In the genomic region with DNA sequence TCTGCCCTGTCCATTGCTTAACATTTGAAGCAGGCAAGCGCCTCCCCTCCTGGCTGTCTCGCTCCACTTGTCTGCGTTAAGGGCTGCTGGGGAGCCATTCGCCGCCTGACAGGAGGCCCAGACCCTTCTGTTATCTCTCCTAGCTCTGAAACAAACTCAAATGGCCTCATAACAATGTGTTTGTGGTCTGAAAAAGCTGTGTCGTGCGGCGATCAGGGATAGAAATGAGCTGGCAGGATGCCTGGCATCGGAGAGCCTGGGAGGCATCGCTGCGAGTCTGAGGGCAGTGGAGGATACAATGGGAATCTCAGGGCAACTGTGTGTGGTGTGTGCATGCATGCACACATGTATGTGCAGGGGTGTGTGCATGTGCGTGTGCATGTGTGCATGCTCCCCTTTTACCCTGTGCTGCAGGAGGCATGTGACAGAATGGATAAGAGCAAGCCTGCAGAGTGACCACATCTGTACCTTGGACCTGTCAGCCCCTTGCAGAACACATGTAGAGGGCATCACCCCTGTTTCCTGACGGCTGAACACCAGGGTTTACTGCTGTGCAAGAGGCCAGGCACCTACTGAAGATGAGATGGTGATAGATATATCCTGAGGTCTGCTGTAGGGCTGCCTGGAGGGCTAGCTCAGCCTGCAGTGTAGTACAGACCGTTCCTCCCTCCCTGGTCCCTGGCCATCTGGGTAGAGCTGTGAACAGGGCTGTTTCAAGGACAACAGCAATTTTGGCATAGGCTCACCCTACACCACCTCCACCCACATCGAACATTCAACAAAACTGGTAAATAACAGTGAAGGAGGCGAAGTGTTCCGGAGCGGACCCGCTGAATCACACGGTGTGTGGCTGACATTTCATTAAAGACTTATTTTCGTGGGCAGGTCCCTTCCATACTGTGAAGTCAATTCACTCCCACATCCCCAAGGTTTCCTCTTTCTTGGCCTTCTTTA, we compare ENCODE assay signal across 12 mouse cellular contexts. TPM values are rescaled to one million over a fixed set of nuclear protein-coding genes. Genes with fewer than 3 reads are reported as not detected.
DNase-seq lines count a peak whose midpoint lies in the region; ATAC-seq and TF ChIP-seq lines count a peak whose summit lies in the region.
"Had no signal": no experiment of that assay in that cellular context is flagged by ENCODE, and none has a peak within 500 bp of the region (broad histone marks: within the 10 kb centered on the region; RNA-seq: fewer than 3 reads in every experiment).

No protein-coding gene starts in this region.

- no peak overlapping the region for H3K4me3 ChIP-seq in heart, embryonic 13.5 days
- no peak overlapping the region for H3K4me3 ChIP-seq in limb, embryonic 14.5 days (replicated peaks; ENCODE audit: low read length)
- no peak overlapping the region for H3K4me3 ChIP-seq in limb, embryonic 10.5 days
- H3K4me3 ChIP-seq in hindbrain, embryonic 12.5 days, result no peak overlapping the region
- H3K4me3 ChIP-seq in neural tube, embryonic 14.5 days (ENCODE audit: low read depth, low read length), result no peak overlapping the region
- H3K4me3 ChIP-seq: embryonic facial prominence, embryonic 13.5 days; limb, embryonic 12.5 days had no signal

- no peaks in the 10 kb centered on the region for H3K9me3 ChIP-seq in heart, embryonic 13.5 days
- no peaks in the 10 kb centered on the region for H3K9me3 ChIP-seq in limb, embryonic 14.5 days (ENCODE audit: control insufficient read depth, low read length)
- H3K9me3 ChIP-seq in limb, embryonic 10.5 days (replicated peaks), result no peaks in the 10 kb centered on the region
- H3K9me3 ChIP-seq in hindbrain, embryonic 12.5 days (replicated peaks), result no peaks in the 10 kb centered on the region
- H3K9me3 ChIP-seq in neural tube, embryonic 14.5 days (ENCODE audit: control insufficient read depth, low read length), result no peaks in the 10 kb centered on the region
- H3K9me3 ChIP-seq: embryonic facial prominence, embryonic 13.5 days; limb, embryonic 12.5 days had no signal

- H3K27ac ChIP-seq in heart, embryonic 13.5 days (replicated peaks), result peak overlapping the region; percentile 81
- 0 out of 2 replicates have a peak overlapping the region, but pooled peaks have one; percentile 19 for H3K27ac ChIP-seq in limb, embryonic 14.5 days (replicated peaks; ENCODE audit: low read depth, low read length)
- H3K27ac ChIP-seq in limb, embryonic 10.5 days, result no peak overlapping the region
- peak overlapping the region; percentile 26 for H3K27ac ChIP-seq in hindbrain, embryonic 12.5 days
- peak overlapping the region; percentile 52; the same call in 1 of the 2 replicates for H3K27ac ChIP-seq in neural tube, embryonic 14.5 days (ENCODE audit: low read depth, low read length)
- H3K27ac ChIP-seq: embryonic facial prominence, embryonic 13.5 days; limb, embryonic 12.5 days had no signal

- DNase-seq in heart, adult 18-20 months, result no peak
- no peak for DNase-seq in limb, embryonic 14.5 days (ENCODE audit: low spot score)
- no peak for DNase-seq in limb, embryonic 10.5 days (ENCODE audit: low spot score)
- DNase-seq: cerebellum, adult 11-12 months; thymus, postnatal 36 days had no signal

- ATAC-seq in heart, embryonic 13.5 days (ENCODE audit: extremely low read depth, insufficient number of reproducible peaks, low FRiP score, low TSS enrichment), result no peak
- ATAC-seq in limb, embryonic 14.5 days (ENCODE audit: low FRiP score, low read depth), result no peak
- no peak for ATAC-seq in hindbrain, embryonic 12.5 days (ENCODE audit: low FRiP score)
- 0 out of 2 replicates have a peak, but pooled peaks have one; percentile 31 for ATAC-seq in neural tube, embryonic 14.5 days (ENCODE audit: low read depth)
- ATAC-seq in granulocyte monocyte progenitor cell, adult 5-6 weeks (replicated peaks; ENCODE audit: poor library complexity, severe bottlenecking), result no peak
- no peak for ATAC-seq in megakaryocyte-erythroid progenitor cell, adult 5-6 weeks (replicated peaks; ENCODE audit: low FRiP score, low TSS enrichment, poor library complexity, severe bottlenecking)

- H3K4me2 ChIP-seq in heart, embryonic 13.5 days, result peak overlapping the region; percentile 12; the same call in 1 of the 2 replicates
- no peak overlapping the region for H3K4me2 ChIP-seq in limb, embryonic 14.5 days (replicated peaks; ENCODE audit: low read depth, low read length, severe bottlenecking)
- no peak overlapping the region for H3K4me2 ChIP-seq in hindbrain, embryonic 12.5 days (replicated peaks)
- H3K4me2 ChIP-seq in neural tube, embryonic 14.5 days (ENCODE audit: low read depth, low read length), result no peak overlapping the region
- H3K4me2 ChIP-seq: embryonic facial prominence, embryonic 13.5 days; limb, embryonic 12.5 days had no signal

- TF ChIP-seq POLR2A in limb, embryonic 14.5 days (IDR thresholded peaks at IDR 0.05; ENCODE audit: borderline replicate concordance, extremely low read depth, insufficient read depth, insufficient read length), result no peak

- 51% methylated on average over 21 of the region's 21 CpGs for WGBS in heart, embryonic 13.5 days
- WGBS in limb, embryonic 14.5 days, result 85% methylated on average over 21 of the region's 21 CpGs
- 91% methylated on average over 21 of the region's 21 CpGs for WGBS in limb, embryonic 10.5 days
- WGBS in hindbrain, embryonic 12.5 days, result 81% methylated on average over 21 of the region's 21 CpGs
- 65% methylated on average over 21 of the region's 21 CpGs for WGBS in neural tube, embryonic 14.5 days

- H3K4me1 ChIP-seq in heart, embryonic 13.5 days, result peaks cover 90% of the 10 kb centered on the region
- no peaks in the 10 kb centered on the region; the same call in 1 of the 2 replicates for H3K4me1 ChIP-seq in limb, embryonic 14.5 days (ENCODE audit: control insufficient read depth, insufficient read depth, low read length)
- peaks cover 15% of the 10 kb centered on the region for H3K4me1 ChIP-seq in limb, embryonic 10.5 days
- peaks cover 43% of the 10 kb centered on the region for H3K4me1 ChIP-seq in hindbrain, embryonic 12.5 days
- H3K4me1 ChIP-seq in neural tube, embryonic 14.5 days (ENCODE audit: control insufficient read depth, insufficient read depth, low read length), result peaks cover 16% of the 10 kb centered on the region
- H3K4me1 ChIP-seq: limb, embryonic 12.5 days had no signal

- H3K36me3 ChIP-seq in heart, embryonic 13.5 days, result peaks cover 18% of the 10 kb centered on the region
- peaks cover 65% of the 10 kb centered on the region for H3K36me3 ChIP-seq in limb, embryonic 14.5 days (ENCODE audit: control insufficient read depth, insufficient read depth, low read length)
- H3K36me3 ChIP-seq in limb, embryonic 10.5 days, result peaks cover 96% of the 10 kb centered on the region
- H3K36me3 ChIP-seq in hindbrain, embryonic 12.5 days, result no peaks in the 10 kb centered on the region
- H3K36me3 ChIP-seq in neural tube, embryonic 14.5 days (ENCODE audit: control insufficient read depth, insufficient read depth, low read length), result no peaks in the 10 kb centered on the region

- H3K9ac ChIP-seq in heart, embryonic 13.5 days, result peak overlapping the region; percentile 25; the same call in 1 of the 2 replicates
- H3K9ac ChIP-seq in limb, embryonic 14.5 days (ENCODE audit: low read depth, low read length, severe bottlenecking), result no peak overlapping the region
- no peak overlapping the region for H3K9ac ChIP-seq in hindbrain, embryonic 12.5 days
- H3K9ac ChIP-seq in neural tube, embryonic 14.5 days (replicated peaks; ENCODE audit: low read depth, low read length), result 0 out of 2 replicates have a peak overlapping the region, but pooled peaks have one; percentile 25
- H3K9ac ChIP-seq: embryonic facial prominence, embryonic 13.5 days; limb, embryonic 12.5 days had no signal

- no peaks in the 10 kb centered on the region for H3K27me3 ChIP-seq in heart, embryonic 13.5 days (replicated peaks)
- no peaks in the 10 kb centered on the region for H3K27me3 ChIP-seq in limb, embryonic 14.5 days (ENCODE audit: control insufficient read depth, insufficient read depth, low read length)
- no peaks in the 10 kb centered on the region for H3K27me3 ChIP-seq in limb, embryonic 10.5 days (ENCODE audit: low read depth, poor library complexity, severe bottlenecking)
- H3K27me3 ChIP-seq in hindbrain, embryonic 12.5 days, result peaks cover 3% of the 10 kb centered on the region
- no peaks in the 10 kb centered on the region for H3K27me3 ChIP-seq in neural tube, embryonic 14.5 days (ENCODE audit: control insufficient read depth, insufficient read depth, low read length)
- H3K27me3 ChIP-seq: embryonic facial prominence, embryonic 13.5 days; limb, embryonic 12.5 days had no signal

RNA-seq across cellular contexts. Expression of gene Sulf2, which starts 54.9 kb away (rescaled TPM):
- 87.6 and 91.3 TPM in 2 replicates for polyA plus RNA-seq in heart, embryonic 13.5 days (2015; fragmentation: Nextera tagmentation; extraction: Ambion mirVana)
- total RNA-seq in heart, adult 18-20 months (2021), result 10 to 100 TPM; 39.7 to 40.6 TPM
- 294 and 361 TPM in 2 replicates for polyA plus RNA-seq in limb, embryonic 14.5 days (2012; rRNA removed)
- 200 and 235 TPM in 2 replicates for polyA plus RNA-seq in limb, embryonic 14.5 days (2014; fragmentation: Nextera tagmentation; extraction: Ambion mirVana)
- polyA plus RNA-seq in limb, embryonic 10.5 days (2016; fragmentation: Nextera tagmentation; extraction: Ambion mirVana), result 157 and 188 TPM in 2 replicates
- polyA plus RNA-seq in hindbrain, embryonic 12.5 days (2016; fragmentation: Nextera tagmentation; extraction: Ambion mirVana), result 185 and 186 TPM in 2 replicates
- polyA plus RNA-seq in neural tube, embryonic 14.5 days (2014; fragmentation: Nextera tagmentation; extraction: Ambion mirVana), result 134 and 141 TPM in 2 replicates
- total RNA-seq in granulocyte monocyte progenitor cell, adult 5-6 weeks (2014; fragmentation: Nextera tagmentation), result 0.26 and 1.1 TPM in 2 replicates
- 0.78 and 1.9 TPM in 2 replicates for total RNA-seq in granulocyte monocyte progenitor cell, adult 5-6 weeks (2017)
- 0.25 TPM in 1 of 2 replicates, not detected in the other for total RNA-seq in megakaryocyte-erythroid progenitor cell, adult 5-6 weeks (2014; fragmentation: Nextera tagmentation)
- total RNA-seq in megakaryocyte-erythroid progenitor cell, adult 5-6 weeks (2017), result 0.42 and 2.3 TPM in 2 replicates

Comparison
In these comparisons a context has a peak if more than half of its experiments do, and no peak if none do; other contexts are left out.
1. H3K9ac ChIP-seq: peak in heart, embryonic 13.5 days (single experiment) and neural tube, embryonic 14.5 days (single experiment); none in limb, embryonic 14.5 days (single experiment) and hindbrain, embryonic 12.5 days (single experiment).